Mouse (Mus musculus) liver, adult 2 months (tissue): ENCODE measurements around the gene Slc39a9.

Experiments used
- CTCF ChIP-seq: fragments of 200-500 bp; IDR thresholded peaks from 2 replicates; pipeline ENCODE4 v1.5.1; 2011; ENCODE audit warnings: low read depth, low read length, control low read depth
- POLR2A ChIP-seq: fragments of 200-500 bp; IDR thresholded peaks from 2 replicates; pipeline ENCODE4 v1.6.1; 2011; ENCODE audit warnings: low read length, control low read depth; ENCODE audit not compliant: insufficient read depth; ENCODE audit errors: extremely low read depth

DNA sequence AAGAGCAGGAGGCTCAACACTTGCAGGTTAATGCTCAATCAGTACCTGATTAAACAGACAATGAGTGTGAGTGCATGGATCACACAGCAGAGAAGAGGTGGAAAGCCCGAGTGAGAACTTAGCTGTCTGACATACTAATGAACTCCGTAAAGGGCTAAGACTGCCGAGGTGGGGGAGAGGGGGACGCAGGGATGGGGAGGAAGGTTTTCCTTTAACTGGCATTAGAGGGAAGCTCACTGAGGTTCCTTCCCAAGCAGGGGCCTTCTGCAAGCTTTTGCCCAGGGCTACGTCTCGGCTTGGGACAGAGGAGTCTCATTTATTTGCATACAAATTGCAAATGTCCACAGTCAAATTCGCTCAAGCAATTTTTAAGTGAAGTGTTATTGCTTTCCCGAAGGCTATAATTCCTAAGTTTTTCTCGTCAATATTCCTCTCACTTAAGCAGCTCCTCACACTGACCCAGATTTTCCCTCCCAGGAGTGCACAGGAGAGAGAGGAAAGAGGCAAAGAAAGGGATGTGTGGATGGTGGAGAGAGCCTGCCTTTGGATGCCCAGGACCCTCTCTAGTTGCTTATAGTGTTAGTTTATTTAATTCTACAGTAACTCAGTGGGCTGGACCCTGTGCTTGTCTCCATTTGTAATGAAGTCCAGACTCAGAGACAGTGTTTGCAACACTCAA, 31.4 kb upstream of the Slc39a9 start:
- TF ChIP-seq CTCF (no peak), POLR2A (no peak)
